In genomic region chr2:151972880-151973594, GRCm38 (mm10) we compare ENCODE assay signal across 7 mouse cellular contexts. TPM values are rescaled to one million over a fixed set of nuclear protein-coding genes. Genes with fewer than 3 reads are reported as not detected.
DNase-seq lines count a peak whose midpoint lies in the region; ATAC-seq and TF ChIP-seq lines count a peak whose summit lies in the region.

No protein-coding gene starts in this region.

- no peaks in the 10 kb centered on the region for H3K9me3 ChIP-seq in E14TG2a.4 (ENCODE audit: low read length)
- H3K9me3 ChIP-seq in forebrain, embryonic 16.5 days (ENCODE audit: control insufficient read depth, low read length): no peaks in the 10 kb centered on the region
- H3K9me3 ChIP-seq in limb, embryonic 14.5 days (ENCODE audit: control insufficient read depth, low read length): no peaks in the 10 kb centered on the region
- no peaks in the 10 kb centered on the region for H3K9me3 ChIP-seq in midbrain, embryonic 14.5 days (ENCODE audit: control insufficient read depth, low read length)

- DNase-seq in B cell, adult 2 months: peak; percentile 62 to 67
- DNase-seq in limb, embryonic 14.5 days (ENCODE audit: low spot score): peak; percentile 60
- peak; percentile 80 for DNase-seq in midbrain, embryonic 14.5 days
- peak; percentile 57 for DNase-seq in thymus, postnatal 25 days
- DNase-seq in adipocyte (ENCODE audit: low spot score): no peak

- peak; percentile 21; the same call in 1 of the 2 replicates for ATAC-seq in forebrain, embryonic 16.5 days
- peak; percentile 42 for ATAC-seq in limb, embryonic 14.5 days (ENCODE audit: low FRiP score, low read depth)
- ATAC-seq in midbrain, embryonic 14.5 days (ENCODE audit: low FRiP score, low TSS enrichment): peak; percentile 66; the same call in 1 of the 2 replicates

- TF ChIP-seq POLR2A in limb, embryonic 14.5 days (IDR thresholded peaks at IDR 0.05; ENCODE audit: borderline replicate concordance, extremely low read depth, insufficient read depth, insufficient read length): no peak

- H3K4me1 ChIP-seq in E14TG2a.4 (replicated peaks; ENCODE audit: low read depth, low read length): peaks cover 81% of the 10 kb centered on the region
- peaks cover 56% of the 10 kb centered on the region for H3K4me1 ChIP-seq in forebrain, embryonic 16.5 days (replicated peaks; ENCODE audit: control insufficient read depth, insufficient read depth, low read length)
- H3K4me1 ChIP-seq in limb, embryonic 14.5 days (ENCODE audit: control insufficient read depth, insufficient read depth, low read length): peaks cover 29% of the 10 kb centered on the region
- peaks cover 53% of the 10 kb centered on the region for H3K4me1 ChIP-seq in midbrain, embryonic 14.5 days (ENCODE audit: control insufficient read depth, insufficient read depth, low read length)

- peak overlapping the region; percentile 50 for H3K4me2 ChIP-seq in forebrain, embryonic 16.5 days (ENCODE audit: low read length)
- peak overlapping the region; percentile 38 for H3K4me2 ChIP-seq in limb, embryonic 14.5 days (replicated peaks; ENCODE audit: low read depth, low read length, severe bottlenecking)
- H3K4me2 ChIP-seq in midbrain, embryonic 14.5 days (ENCODE audit: low read length): peak overlapping the region; percentile 61

- no peak overlapping the region for H3K27ac ChIP-seq in forebrain, embryonic 16.5 days (ENCODE audit: low read length)
- no peak overlapping the region for H3K27ac ChIP-seq in limb, embryonic 14.5 days (replicated peaks; ENCODE audit: low read depth, low read length)
- peak overlapping the region; percentile 60 for H3K27ac ChIP-seq in midbrain, embryonic 14.5 days (replicated peaks; ENCODE audit: low read depth, low read length)

- 10% methylated on average over 23 of the region's 23 CpGs for WGBS in forebrain, embryonic 16.5 days
- 24% methylated on average over 23 of the region's 23 CpGs for WGBS in limb, embryonic 14.5 days
- WGBS in midbrain, embryonic 14.5 days: 7% methylated on average over 23 of the region's 23 CpGs

- peaks cover 70% of the 10 kb centered on the region for H3K27me3 ChIP-seq in E14TG2a.4 (ENCODE audit: insufficient read depth, low read length)
- no peaks in the 10 kb centered on the region for H3K27me3 ChIP-seq in forebrain, embryonic 16.5 days (replicated peaks; ENCODE audit: control insufficient read depth, insufficient read depth, low read length)
- H3K27me3 ChIP-seq in limb, embryonic 14.5 days (ENCODE audit: control insufficient read depth, insufficient read depth, low read length): peaks cover 10% of the 10 kb centered on the region; the same call in 1 of the 2 replicates
- no peaks in the 10 kb centered on the region for H3K27me3 ChIP-seq in midbrain, embryonic 14.5 days (ENCODE audit: control insufficient read depth, insufficient read depth, low read length)

- peak overlapping the region; percentile 75 for H3K4me3 ChIP-seq in E14TG2a.4 (replicated peaks; ENCODE audit: low read length)
- H3K4me3 ChIP-seq in forebrain, embryonic 16.5 days (replicated peaks; ENCODE audit: low read length): peak overlapping the region; percentile 35
- H3K4me3 ChIP-seq in limb, embryonic 14.5 days (replicated peaks; ENCODE audit: low read length): peak overlapping the region; percentile 6
- H3K4me3 ChIP-seq in midbrain, embryonic 14.5 days (replicated peaks; ENCODE audit: low read depth, low read length): peak overlapping the region; percentile 30

- H3K36me3 ChIP-seq in E14TG2a.4 (ENCODE audit: insufficient read depth, low read length): peaks cover 29% of the 10 kb centered on the region
- H3K36me3 ChIP-seq in forebrain, embryonic 16.5 days (ENCODE audit: control insufficient read depth, insufficient read depth): no peaks in the 10 kb centered on the region
- H3K36me3 ChIP-seq in limb, embryonic 14.5 days (ENCODE audit: control insufficient read depth, insufficient read depth, low read length): peaks cover 15% of the 10 kb centered on the region
- H3K36me3 ChIP-seq in midbrain, embryonic 14.5 days (ENCODE audit: control insufficient read depth, insufficient read depth, low read length): no peaks in the 10 kb centered on the region

- no peak for TF ChIP-seq CTCF in E14TG2a.4 (conservative IDR thresholded peaks at IDR 0.05; ENCODE audit: low read length)

- peak overlapping the region; percentile 44 for H3K9ac ChIP-seq in forebrain, embryonic 16.5 days (replicated peaks; ENCODE audit: low read depth, low read length)
- H3K9ac ChIP-seq in limb, embryonic 14.5 days (ENCODE audit: low read depth, low read length, severe bottlenecking): no peak overlapping the region
- H3K9ac ChIP-seq in midbrain, embryonic 14.5 days (replicated peaks; ENCODE audit: low read length): peak overlapping the region; percentile 44

RNA-seq across cellular contexts. Expression of gene Fam110a, which starts 7.0 kb away (rescaled TPM):
- 66.5 and 69.2 TPM in 2 replicates for polyA plus RNA-seq in forebrain, embryonic 16.5 days (2015; fragmentation: Nextera tagmentation; extraction: Ambion mirVana)
- polyA plus RNA-seq in limb, embryonic 14.5 days (2012; rRNA removed): 14.6 and 19.8 TPM in 2 replicates
- polyA plus RNA-seq in limb, embryonic 14.5 days (2014; fragmentation: Nextera tagmentation; extraction: Ambion mirVana): 21.3 and 23.5 TPM in 2 replicates
- polyA plus RNA-seq in midbrain, embryonic 14.5 days (2014; fragmentation: Nextera tagmentation; extraction: Ambion mirVana): 55.8 and 67.5 TPM in 2 replicates

RNA-seq across cellular contexts. Expression of gene Slc52a3, which starts 23.3 kb away (rescaled TPM):
- 1.5 and 1.9 TPM in 2 replicates for polyA plus RNA-seq in forebrain, embryonic 16.5 days (2015; fragmentation: Nextera tagmentation; extraction: Ambion mirVana)
- 2.7 TPM in 2 replicates for polyA plus RNA-seq in limb, embryonic 14.5 days (2012; rRNA removed)
- 3.4 and 3.6 TPM in 2 replicates for polyA plus RNA-seq in limb, embryonic 14.5 days (2014; fragmentation: Nextera tagmentation; extraction: Ambion mirVana)
- polyA plus RNA-seq in midbrain, embryonic 14.5 days (2014; fragmentation: Nextera tagmentation; extraction: Ambion mirVana): 0.42 and 0.74 TPM in 2 replicates

Comparison
In these comparisons a context has a peak if more than half of its experiments do, and no peak if none do; other contexts are left out.
1. H3K4me3 ChIP-seq: peak in every context shown above with its lines; median percentile 75 in E14TG2a.4; 35 in forebrain, embryonic 16.5 days; 30 in midbrain, embryonic 14.5 days; 6 in limb, embryonic 14.5 days.